Mouse (Mus musculus): ENCODE data around the gene Lgmn. TPM values are rescaled to one million over a fixed set of nuclear protein-coding genes. Genes with fewer than 3 reads are reported as not detected.

Gene Lgmn
- total and polyA plus RNA-seq, 3 experiments, result 38.5 to 49.9 (median 42.6) TPM

- Histone ChIP-seq H3K36me3 (replicated peaks in 1 of 2; ENCODE audit: control insufficient read depth in 1 of 2, insufficient read depth in 1 of 2, low read length in 1 of 2) (peaks cover 53 to 89% of the 10 kb centered on the region in 2 experiments), H3K9me3 (replicated peaks; ENCODE audit: low read length) (no peaks in the 10 kb centered on the region), H3K79me2 (replicated peaks; ENCODE audit: control insufficient read depth, extremely low read depth, insufficient read depth, poor library complexity, severe bottlenecking) (no peaks in the 10 kb centered on the region), H3K4me2 (ENCODE audit: insufficient read depth, low read depth, poor library complexity, severe bottlenecking) (no peak overlapping the region), H3K4me1 (ENCODE audit: control insufficient read depth in 1 of 2, insufficient read depth in 2 of 2) (no peaks in the 10 kb centered on the region), H3K4me3 (replicated peaks in 1 of 3; ENCODE audit: low read depth in 2 of 3, low read length in 2 of 3, poor library complexity in 1 of 3) (no peak overlapping the region), H3K9ac (ENCODE audit: insufficient read depth, low read depth) (no peak overlapping the region), H3K27ac (ENCODE audit: insufficient read depth, low read depth) (no peak overlapping the region), H3K27me3 (replicated peaks) (no peaks in the 10 kb centered on the region)
- dilution Hi-C loops (cut with MboI; ENCODE audit: extremely low pct_ligation_motif_present, extremely low pct_unique_long_range_greater_than_20kb, low sequenced_read_pairs) (no loop called here), in situ Hi-C loops (cut with MboI; ENCODE audit: low pct_ligation_motif_present, low pct_unique_long_range_greater_than_20kb, low sequenced_read_pairs) (loop anchor here (5.0 kb wide), 1 partner anchor 57 kb away; no protein-coding TSS in a partner anchor)
- no peak for TF ChIP-seq POLR2AphosphoS2 (IDR thresholded peaks at IDR 0.05; ENCODE audit: low read depth, low read length)
- TF ChIP-seq JUN (IDR thresholded peaks at IDR 0.05; ENCODE audit: insufficient read depth, low read depth, low read length), result no peak
- TF ChIP-seq TCF12 (IDR thresholded peaks at IDR 0.05; ENCODE audit: low read depth, low read length), result no peak
- TF ChIP-seq POLR2A (IDR thresholded peaks at IDR 0.05; ENCODE audit: low read depth, low read length), result no peak
- TF ChIP-seq TBP (conservative IDR thresholded peaks at IDR 0.05; ENCODE audit: low read depth, low read length), result no peak
- no peak for TF ChIP-seq EP300 (IDR thresholded peaks at IDR 0.05; ENCODE audit: low read length)
- DNase-seq (ENCODE audit: extremely low read depth), result no peak
Measured at GRCm38 (mm10) chr12:102395537-102395936, 44.1 kb downstream of the Lgmn start.

- H3K4me2 ChIP-seq (ENCODE audit: insufficient read depth, low read depth, poor library complexity, severe bottlenecking), result no peak overlapping the region
- no peak overlapping the region for H3K4me3 ChIP-seq (replicated peaks in 1 of 3; ENCODE audit: low read depth in 2 of 3, low read length in 2 of 3, poor library complexity in 1 of 3)
- H3K36me3 ChIP-seq (replicated peaks in 1 of 2; ENCODE audit: control insufficient read depth in 1 of 2, insufficient read depth in 1 of 2, low read length in 1 of 2), result peaks cover 57 to 92% of the 10 kb centered on the region in 2 experiments
- TF ChIP-seq CHD1 (IDR thresholded peaks at IDR 0.05; ENCODE audit: low read depth, low read length) (no peak), RCOR1 (conservative IDR thresholded peaks at IDR 0.05; ENCODE audit: low read depth, low read length) (no peak), JUN (IDR thresholded peaks at IDR 0.05; ENCODE audit: insufficient read depth, low read depth, low read length) (no peak), MEF2A (IDR thresholded peaks at IDR 0.05; ENCODE audit: borderline replicate concordance, low read depth, low read length) (no peak), RAD21 (IDR thresholded peaks at IDR 0.05; ENCODE audit: low read depth, low read length) (no peak), CTCF (conservative IDR thresholded peaks at IDR 0.05 in 1 of 2, IDR thresholded peaks at IDR 0.05 in 1 of 2; ENCODE audit: low read depth in 2 of 2, low read length in 2 of 2) (no peak), ZC3H11A (IDR thresholded peaks at IDR 0.05; ENCODE audit: low read depth, low read length) (no peak), PAX5 (IDR thresholded peaks at IDR 0.05; ENCODE audit: low read length) (no peak), ZKSCAN1 (IDR thresholded peaks at IDR 0.05; ENCODE audit: borderline replicate concordance, low read depth, low read length) (no peak), ZMIZ1 (IDR thresholded peaks at IDR 0.05; ENCODE audit: low read depth, low read length) (no peak), NELFE (IDR thresholded peaks at IDR 0.05; ENCODE audit: low read depth, low read length) (no peak), USF1 (IDR thresholded peaks at IDR 0.05; ENCODE audit: low read depth, low read length) (no peak), UBTF (IDR thresholded peaks at IDR 0.05; ENCODE audit: low read depth, low read length) (no peak), USF2 (conservative IDR thresholded peaks at IDR 0.05; ENCODE audit: low read depth, low read length) (no peak), MYC (IDR thresholded peaks at IDR 0.05; ENCODE audit: low read depth, low read length) (no peak), CHD2 (IDR thresholded peaks at IDR 0.05; ENCODE audit: low read length) (no peak), TCF12 (IDR thresholded peaks at IDR 0.05; ENCODE audit: low read depth, low read length) (no peak), E2F4 (IDR thresholded peaks at IDR 0.05; ENCODE audit: insufficient replicate concordance, low read depth, low read length) (no peak), SIN3A (IDR thresholded peaks at IDR 0.05; ENCODE audit: low read length) (no peak)
- H3K4me1 ChIP-seq (ENCODE audit: control insufficient read depth in 1 of 2, insufficient read depth in 2 of 2), result no peaks in the 10 kb centered on the region
- dilution Hi-C loops (cut with MboI; ENCODE audit: extremely low pct_ligation_motif_present, extremely low pct_unique_long_range_greater_than_20kb, low sequenced_read_pairs) (no loop called here), in situ Hi-C loops (cut with MboI; ENCODE audit: low pct_ligation_motif_present, low pct_unique_long_range_greater_than_20kb, low sequenced_read_pairs) (no loop called here)
- no peak for DNase-seq (ENCODE audit: extremely low read depth)
- no peaks in the 10 kb centered on the region for H3K27me3 ChIP-seq (replicated peaks)
- H3K9ac ChIP-seq (ENCODE audit: insufficient read depth, low read depth), result no peak overlapping the region
- no peaks in the 10 kb centered on the region for H3K9me3 ChIP-seq (replicated peaks; ENCODE audit: low read length)
- H3K79me2 ChIP-seq (replicated peaks; ENCODE audit: control insufficient read depth, extremely low read depth, insufficient read depth, poor library complexity, severe bottlenecking), result no peaks in the 10 kb centered on the region
- H3K27ac ChIP-seq (ENCODE audit: insufficient read depth, low read depth), result no peak overlapping the region
Measured at GRCm38 (mm10) chr12:102394496-102394895, 45.1 kb downstream of the Lgmn start.

Measured in CH12.LX (cell line).